Mouse (Mus musculus) cerebellum, adult 2 months (tissue): ENCODE data around the gene Spc24. TPM values are rescaled to one million over a fixed set of nuclear protein-coding genes. Genes with fewer than 3 reads are reported as not detected.
"Not testable (repeated sequence)": the region's sequence is repeated elsewhere in the genome, so short reads cannot be mapped to it uniquely, and the experiment has no call there.

Experiments
- DNase-seq, 2 experiments: peaks; one replicate each; pipeline ENCODE4 v3.0.0; 2021
- H3K27ac ChIP-seq: fragments of 200-500 bp; 2 replicates; pipeline ENCODE4 v1.5.1; 2012; ENCODE audit warnings: low read length, control low read depth, inconsistent platforms; ENCODE audit not compliant: insufficient read depth
- H3K27me3 ChIP-seq: fragments of 200-500 bp; 2 replicates; pipeline ENCODE4 v1.6.1; 2012; ENCODE audit warnings: inconsistent platforms, mild to moderate bottlenecking, low read length, moderate library complexity; ENCODE audit not compliant: control insufficient read depth, insufficient read depth
- H3K4me1 ChIP-seq: fragments of 200-500 bp; 2 replicates; pipeline ENCODE4 v1.6.1; 2011; ENCODE audit warnings: low read length; ENCODE audit not compliant: control insufficient read depth, insufficient read depth
- H3K4me3 ChIP-seq: fragments of 200-500 bp; replicated peaks from 2 replicates; pipeline ENCODE3; 2011; ENCODE audit warnings: mild to moderate bottlenecking, low read depth, low read length, control low read depth; ENCODE audit not compliant: insufficient read depth
- CTCF ChIP-seq: fragments of 200-500 bp; IDR thresholded peaks from 2 replicates; pipeline ENCODE4 v1.5.1; 2011; ENCODE audit warnings: low read depth, mild to moderate bottlenecking, control low read depth, low read length, moderate library complexity, borderline replicate concordance; ENCODE audit not compliant: insufficient read depth
- POLR2A ChIP-seq: fragments of 200-500 bp; IDR thresholded peaks from 2 replicates; pipeline ENCODE4 v1.6.1; 2011; ENCODE audit warnings: low read length, control low read depth, borderline replicate concordance; ENCODE audit not compliant: insufficient read depth
- WGBS: fragments of 180-500 bp; shearing (Covaris S2); methylation state at CpG from one replicate; pipeline ENCODE4 v1.1.7; 2018; 5-methylcytosine and 5-hydroxymethylcytosine counted together
- polyA plus RNA-seq: library from polyadenylated mRNA; depleted of rRNA; stranded (reverse); fragments of >200 nt; gene quantifications from 2 replicates; pipeline ENCODE4 v1.2.3, GENCODE M21; 2012

Spc24 gene
- polyA plus RNA-seq, 1 experiment: 3.8 TPM

DNA sequence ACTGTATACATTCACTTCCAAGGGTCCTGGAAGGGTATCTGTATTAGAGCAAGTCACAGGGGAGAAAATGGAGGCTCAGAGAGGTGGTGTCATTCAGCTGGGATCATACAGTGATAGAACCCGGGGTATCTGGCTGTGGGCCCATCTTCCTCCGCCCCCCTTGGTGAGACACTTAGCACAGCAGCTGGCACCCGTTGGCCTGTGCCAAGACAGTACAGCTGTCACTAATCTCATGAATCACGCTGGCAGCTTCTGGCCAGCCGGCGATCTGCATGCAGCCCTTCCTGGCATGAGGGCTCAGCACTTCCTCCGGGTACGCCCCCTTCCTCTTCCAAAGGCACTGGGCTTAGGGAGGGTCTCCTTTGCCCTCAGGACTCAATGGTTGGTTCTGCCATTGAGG is 32.5 kb upstream of the Spc24 start:
- H3K4me3 ChIP-seq: peak overlapping the region; percentile 69
- TF ChIP-seq POLR2A: no peak
- TF ChIP-seq CTCF: no peak
- peak; percentile 44 to 52 for DNase-seq
- 4% methylated on average over 8 of the region's 8 CpGs for WGBS
- H3K27ac ChIP-seq: peak overlapping the region; percentile 65
- peaks cover 28% of the 10 kb centered on the region for H3K4me1 ChIP-seq
- H3K27me3 ChIP-seq: no peaks in the 10 kb centered on the region

DNA sequence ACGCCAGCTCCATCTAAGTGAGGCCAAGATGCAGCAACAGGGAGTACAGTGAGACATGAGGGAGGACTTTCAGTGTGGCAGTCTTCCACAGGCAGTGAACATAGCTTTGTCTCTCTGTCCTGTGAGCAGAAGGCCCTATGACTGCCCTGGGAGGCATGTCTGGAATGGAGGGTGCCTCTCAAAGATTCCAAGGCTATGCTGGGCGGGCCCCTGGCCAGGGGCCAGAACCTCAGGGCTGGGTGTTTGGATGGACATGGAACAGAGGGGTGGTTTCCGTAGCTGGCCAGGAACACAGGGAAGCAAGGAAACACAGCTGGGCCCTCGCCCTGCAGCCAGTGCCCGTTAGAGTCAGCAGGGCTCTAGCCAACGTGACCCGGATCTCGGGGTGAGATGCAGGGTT is 31.8 kb upstream of the Spc24 start:
- H3K4me1 ChIP-seq: peaks cover 29% of the 10 kb centered on the region
- WGBS: 12% methylated on average over 8 of the region's 8 CpGs
- DNase-seq: no peak
- peak overlapping the region; percentile 65 for H3K27ac ChIP-seq
- H3K27me3 ChIP-seq: no peaks in the 10 kb centered on the region
- TF ChIP-seq POLR2A: no peak
- TF ChIP-seq CTCF: no peak
- peak overlapping the region; percentile 59 for H3K4me3 ChIP-seq

DNA sequence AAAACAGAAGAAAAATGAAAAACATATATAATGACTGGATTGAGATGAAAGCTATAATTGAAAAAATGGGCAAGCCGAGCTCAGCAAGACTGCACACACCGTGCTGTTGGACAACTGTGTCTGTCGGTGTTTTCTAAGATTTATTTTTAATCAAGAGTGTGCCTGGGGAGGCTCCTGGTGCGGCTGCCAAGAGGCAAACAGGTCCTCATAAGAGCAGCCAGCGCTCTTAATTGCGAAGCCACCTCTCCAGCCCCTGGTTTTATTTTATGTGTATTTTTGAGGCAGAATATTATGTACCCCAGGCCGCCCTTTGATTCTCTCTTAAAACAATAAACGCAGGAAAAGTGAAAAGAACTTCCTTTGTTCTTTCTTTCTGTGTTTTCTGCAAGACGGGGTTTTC is 28.1 kb upstream of the Spc24 start:
- TF ChIP-seq CTCF: no peak
- TF ChIP-seq POLR2A: no peak
- Histone ChIP-seq H3K4me3 (no peak overlapping the region), H3K27me3 (no peaks in the 10 kb centered on the region), H3K27ac (no peak overlapping the region), H3K4me1 (peaks cover 20% of the 10 kb centered on the region)
- DNase-seq: no peak
- WGBS: 38% methylated on average over 9 of the region's 9 CpGs

DNA sequence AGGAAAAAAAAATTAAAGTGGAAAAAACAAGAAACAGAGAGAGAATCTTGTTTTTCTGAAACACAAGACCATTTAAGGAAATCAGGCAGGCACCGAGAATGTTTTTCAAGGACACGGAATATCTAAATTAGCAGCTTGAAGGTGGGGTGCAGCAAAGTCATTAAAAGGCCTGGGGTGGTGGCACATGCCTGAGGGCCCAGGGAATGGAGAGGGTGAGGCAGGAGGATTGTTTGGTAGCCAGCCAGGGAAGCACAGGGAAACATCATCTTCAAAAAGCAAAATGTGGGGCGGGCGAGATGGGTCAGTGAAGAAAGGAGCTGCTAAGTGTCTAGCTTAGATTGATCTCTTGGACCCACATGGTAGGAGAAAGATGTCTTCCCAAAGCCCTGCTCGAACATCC is 27.6 kb upstream of the Spc24 start:
- DNase-seq: no peak
- H3K4me3 ChIP-seq: no peak overlapping the region
- 68% methylated on average over 5 of the region's 5 CpGs for WGBS
- TF ChIP-seq CTCF: no peak
- no peak for TF ChIP-seq POLR2A
- no peaks in the 10 kb centered on the region for H3K27me3 ChIP-seq
- no peak overlapping the region for H3K27ac ChIP-seq
- H3K4me1 ChIP-seq: peaks cover 20% of the 10 kb centered on the region

DNA sequence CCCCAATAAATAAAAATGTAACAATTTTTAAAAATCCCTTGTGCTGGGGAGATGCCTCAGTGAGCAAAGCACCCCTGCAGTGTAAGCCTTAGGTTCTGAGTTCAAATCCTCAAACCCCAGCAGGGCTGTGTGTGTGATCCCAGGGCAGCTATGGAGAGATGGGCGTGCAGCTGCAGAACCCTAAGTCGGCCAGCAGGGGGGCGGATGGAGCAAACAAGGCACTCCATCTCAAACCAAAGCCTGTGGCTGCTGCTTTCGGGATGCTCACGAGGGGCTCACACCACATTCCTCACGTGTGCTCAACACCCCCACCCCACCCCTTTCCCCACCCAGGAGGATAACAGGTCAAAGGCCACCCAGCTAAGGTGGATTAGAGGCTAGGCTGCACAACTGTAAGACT is 26.8 kb upstream of the Spc24 start:
- Histone ChIP-seq H3K27ac (no peak overlapping the region), H3K4me1 (peaks cover 23% of the 10 kb centered on the region), H3K27me3 (no peaks in the 10 kb centered on the region), H3K4me3 (no peak overlapping the region)
- 16% methylated on average over 6 of the region's 6 CpGs for WGBS
- no peak for TF ChIP-seq POLR2A
- TF ChIP-seq CTCF: peak; percentile 68
- DNase-seq: peak; percentile 68

DNA sequence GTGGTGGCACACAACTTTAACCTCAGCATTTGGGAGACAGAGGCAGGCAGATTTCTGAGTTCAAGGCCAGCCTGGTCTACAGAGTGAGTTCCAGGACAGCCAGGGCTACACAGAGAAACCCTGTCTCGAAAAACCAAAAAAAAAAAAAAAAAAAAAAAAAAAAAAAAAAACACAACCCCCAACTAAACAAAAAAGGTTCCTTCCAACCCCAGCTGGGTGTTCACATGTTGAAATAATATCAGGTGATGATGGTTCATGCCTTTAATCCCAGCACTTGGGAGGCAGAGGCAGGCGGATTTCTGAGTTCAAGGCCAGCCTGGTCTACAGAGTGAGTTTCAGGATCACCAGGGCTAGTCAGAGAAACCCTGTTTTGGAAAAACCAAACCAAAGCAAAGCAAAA is 26.2 kb upstream of the Spc24 start:
- DNase-seq, H3K4me3 ChIP-seq, H3K27ac ChIP-seq, H3K27me3 ChIP-seq: not testable (repeated sequence)
- peaks cover 23% of the 10 kb centered on the region for H3K4me1 ChIP-seq
- WGBS: 69% methylated on average over 2 of the region's 2 CpGs

DNA sequence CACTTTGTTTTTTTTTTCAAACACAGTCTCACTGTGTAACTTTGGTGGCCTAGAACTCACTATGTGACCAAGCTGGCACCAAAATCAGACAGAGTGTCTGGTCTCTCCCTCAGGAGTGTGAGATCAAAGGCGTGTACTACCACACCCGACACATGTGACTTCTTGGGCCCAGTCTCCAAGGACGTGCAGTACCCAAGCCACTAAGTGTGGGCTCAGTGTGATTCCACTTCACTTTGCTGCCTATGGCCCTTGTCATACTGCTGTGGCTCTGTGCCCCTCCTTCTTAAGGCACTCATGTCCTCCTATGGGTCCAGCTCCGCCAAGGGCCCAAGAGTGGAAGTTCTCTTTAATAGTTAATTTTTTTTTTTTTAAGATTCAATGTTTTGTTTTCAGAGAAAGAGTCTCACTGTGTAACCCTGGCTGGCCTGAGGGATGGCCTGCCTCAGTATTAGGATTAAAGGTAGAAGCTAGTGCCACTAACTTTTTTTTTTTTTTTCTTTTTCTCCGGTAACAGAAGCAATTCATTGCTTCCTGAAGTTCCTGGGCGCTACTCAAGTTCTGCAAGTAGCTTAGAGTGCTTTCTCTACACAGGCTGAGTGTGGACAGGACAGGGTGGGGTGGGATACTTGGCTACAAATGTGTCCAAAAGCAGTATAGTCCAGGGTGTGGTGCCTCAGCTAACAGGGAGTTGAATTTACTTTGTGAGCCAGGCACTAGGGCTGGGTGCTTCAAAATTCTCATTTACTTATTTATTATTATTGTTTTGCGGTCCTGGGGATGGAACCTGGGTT is 24.6 kb upstream of the Spc24 start:
- 84% methylated on average over 7 of the region's 7 CpGs for WGBS
- Histone ChIP-seq H3K27ac (no peak overlapping the region), H3K4me3 (no peak overlapping the region), H3K27me3 (no peaks in the 10 kb centered on the region), H3K4me1 (peaks cover 18% of the 10 kb centered on the region)
- DNase-seq: no peak
- TF ChIP-seq POLR2A: no peak
- TF ChIP-seq CTCF: no peak

DNA sequence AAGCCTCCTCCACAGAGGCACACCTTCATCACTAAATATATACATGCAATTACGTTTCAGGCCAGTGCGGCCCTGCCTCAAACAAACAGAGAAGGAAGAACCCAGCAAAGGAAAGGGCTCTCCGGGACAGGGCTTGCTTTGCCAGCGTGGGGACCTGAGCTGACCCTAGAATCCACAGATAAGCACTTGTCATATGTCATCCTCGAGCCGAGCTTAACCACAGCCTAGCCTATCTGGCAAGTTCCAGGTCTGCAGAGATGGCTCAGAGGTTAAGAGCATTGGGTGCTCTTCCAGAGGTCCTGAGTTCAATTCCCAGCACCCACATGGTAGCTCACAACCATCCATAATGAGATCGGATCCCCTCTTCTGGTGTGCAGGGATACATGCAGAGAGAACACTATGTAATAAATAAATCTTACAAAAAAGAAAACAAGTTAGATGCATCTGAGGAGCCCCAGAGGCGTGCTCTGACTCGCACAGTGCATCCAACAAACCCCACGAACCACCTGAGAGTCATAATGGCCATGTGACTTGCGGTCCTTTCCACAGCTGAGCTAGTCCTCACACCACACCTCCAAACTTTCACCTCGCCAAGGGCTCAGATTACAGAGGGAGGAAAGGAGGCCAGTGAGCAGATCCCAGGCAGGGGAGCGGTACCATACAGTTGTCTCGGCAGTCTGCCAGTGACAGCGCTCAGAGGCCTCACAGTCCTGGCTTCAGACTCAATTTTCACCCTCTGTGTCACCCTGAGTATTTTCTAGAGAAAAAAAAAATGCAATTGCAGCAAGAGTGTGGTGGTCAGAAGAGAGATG is 21.8 kb upstream of the Spc24 start:
- no peak overlapping the region for H3K4me3 ChIP-seq
- no peaks in the 10 kb centered on the region for H3K27me3 ChIP-seq
- DNase-seq: peak in 1 of 2 experiments; percentile 60
- 57% methylated on average over 15 of the region's 15 CpGs for whole genome bisulfite sequencing
- peaks cover 12% of the 10 kb centered on the region for H3K4me1 ChIP-seq
- TF ChIP-seq CTCF (no peak), POLR2A (no peak)
- peak overlapping the region; percentile 27; the same call in 1 of the 2 replicates for H3K27ac ChIP-seq
